Mouse (Mus musculus): ENCODE data around the gene Sars2. TPM values are rescaled to one million over a fixed set of nuclear protein-coding genes. Genes with fewer than 3 reads are reported as not detected.
A peak's percentile ranks its signal among the peaks of the same experiment; 100 is the strongest.

The Sars2 gene
- polyA plus RNA-seq, 1 experiment = 5.2 TPM

GRCm38 (mm10) chr7:28724613-28725012, 17.2 kb upstream of the Sars2 start:
- Histone ChIP-seq H3K4me1 (ENCODE audit: control insufficient read depth, insufficient read depth, low read length) (peaks cover 2% of the 10 kb centered on the region), H3K27ac (ENCODE audit: insufficient read depth, low read length) (no peak overlapping the region), H3K4me3 (ENCODE audit: insufficient read depth, low read length) (no peak overlapping the region)
- TF ChIP-seq CTCF (IDR thresholded peaks at IDR 0.05; ENCODE audit: borderline replicate concordance, insufficient read depth, low read length) = no peak
- no peak for TF ChIP-seq POLR2A (IDR thresholded peaks at IDR 0.05; ENCODE audit: low read depth, low read length)

- H3K4me1 ChIP-seq (ENCODE audit: control insufficient read depth, insufficient read depth, low read length) = no peaks in the 10 kb centered on the region; the same call in 1 of the 2 replicates
- no peak overlapping the region for H3K27ac ChIP-seq (ENCODE audit: insufficient read depth, low read length)
- TF ChIP-seq POLR2A (IDR thresholded peaks at IDR 0.05; ENCODE audit: low read depth, low read length) (no peak), CTCF (IDR thresholded peaks at IDR 0.05; ENCODE audit: borderline replicate concordance, insufficient read depth, low read length) (peak; percentile 80)
- H3K4me3 ChIP-seq (ENCODE audit: insufficient read depth, low read length) = no peak overlapping the region
Measured at GRCm38 (mm10) chr7:28726600-28726999, 15.2 kb upstream of the Sars2 start.

GRCm38 (mm10) chr7:28727649-28728340, 14.0 kb upstream of the Sars2 start:
- TF ChIP-seq POLR2A (IDR thresholded peaks at IDR 0.05; ENCODE audit: low read depth, low read length) (no peak), CTCF (IDR thresholded peaks at IDR 0.05; ENCODE audit: borderline replicate concordance, insufficient read depth, low read length) (peak; percentile 52; the same call in 1 of the 2 replicates)
- no peak overlapping the region for H3K27ac ChIP-seq (ENCODE audit: insufficient read depth, low read length)

GRCm38 (mm10) chr7:28732341-28733142, 9.2 kb upstream of the Sars2 start:
- no peak for TF ChIP-seq POLR2A (IDR thresholded peaks at IDR 0.05; ENCODE audit: low read depth, low read length)
- TF ChIP-seq CTCF (IDR thresholded peaks at IDR 0.05; ENCODE audit: borderline replicate concordance, insufficient read depth, low read length) = no peak
- Histone ChIP-seq H3K27ac (ENCODE audit: insufficient read depth, low read length) (no peak overlapping the region), H3K4me3 (ENCODE audit: insufficient read depth, low read length) (no peak overlapping the region), H3K4me1 (ENCODE audit: control insufficient read depth, insufficient read depth, low read length) (no peaks in the 10 kb centered on the region)

More at GRCm38 (mm10) chr7:28727649-28728340, 14.0 kb upstream of the Sars2 start:
- Histone ChIP-seq H3K4me3 (ENCODE audit: insufficient read depth, low read length) (no peak overlapping the region), H3K4me1 (ENCODE audit: control insufficient read depth, insufficient read depth, low read length) (no peaks in the 10 kb centered on the region; the same call in 1 of the 2 replicates)

GRCm38 (mm10) chr7:28733211-28733610, 8.6 kb upstream of the Sars2 start:
- Histone ChIP-seq H3K27ac (ENCODE audit: insufficient read depth, low read length) (no peak overlapping the region), H3K4me3 (ENCODE audit: insufficient read depth, low read length) (no peak overlapping the region), H3K4me1 (ENCODE audit: control insufficient read depth, insufficient read depth, low read length) (no peaks in the 10 kb centered on the region)
- TF ChIP-seq POLR2A (IDR thresholded peaks at IDR 0.05; ENCODE audit: low read depth, low read length) (no peak), CTCF (IDR thresholded peaks at IDR 0.05; ENCODE audit: borderline replicate concordance, insufficient read depth, low read length) (no peak)

GRCm38 (mm10) chr7:28735701-28736100, 6.1 kb upstream of the Sars2 start:
- Histone ChIP-seq H3K4me3 (ENCODE audit: insufficient read depth, low read length) (no peak overlapping the region), H3K27ac (ENCODE audit: insufficient read depth, low read length) (no peak overlapping the region), H3K4me1 (ENCODE audit: control insufficient read depth, insufficient read depth, low read length) (no peaks in the 10 kb centered on the region)
- TF ChIP-seq CTCF (IDR thresholded peaks at IDR 0.05; ENCODE audit: borderline replicate concordance, insufficient read depth, low read length) (no peak), POLR2A (IDR thresholded peaks at IDR 0.05; ENCODE audit: low read depth, low read length) (no peak)

- Histone ChIP-seq H3K27ac (ENCODE audit: insufficient read depth, low read length) (no peak overlapping the region), H3K4me3 (ENCODE audit: insufficient read depth, low read length) (no peak overlapping the region), H3K4me1 (ENCODE audit: control insufficient read depth, insufficient read depth, low read length) (no peaks in the 10 kb centered on the region)
- TF ChIP-seq POLR2A (IDR thresholded peaks at IDR 0.05; ENCODE audit: low read depth, low read length) = no peak
- no peak for TF ChIP-seq CTCF (IDR thresholded peaks at IDR 0.05; ENCODE audit: borderline replicate concordance, insufficient read depth, low read length)
Measured at GRCm38 (mm10) chr7:28739829-28740228, 2.0 kb upstream of the Sars2 start.

GRCm38 (mm10) chr7:28740949-28741348, 843 bp upstream of the Sars2 start:
- no peak for TF ChIP-seq CTCF (IDR thresholded peaks at IDR 0.05; ENCODE audit: borderline replicate concordance, insufficient read depth, low read length)
- TF ChIP-seq POLR2A (IDR thresholded peaks at IDR 0.05; ENCODE audit: low read depth, low read length) = no peak
- H3K4me3 ChIP-seq (ENCODE audit: insufficient read depth, low read length) = peak overlapping the region; percentile 78
- H3K4me1 ChIP-seq (ENCODE audit: control insufficient read depth, insufficient read depth, low read length) = no peaks in the 10 kb centered on the region
- peak overlapping the region; percentile 22; the same call in 1 of the 2 replicates for H3K27ac ChIP-seq (ENCODE audit: insufficient read depth, low read length)

- TF ChIP-seq POLR2A (IDR thresholded peaks at IDR 0.05; ENCODE audit: low read depth, low read length) = no peak
- TF ChIP-seq CTCF (IDR thresholded peaks at IDR 0.05; ENCODE audit: borderline replicate concordance, insufficient read depth, low read length) = no peak
- H3K4me3 ChIP-seq (ENCODE audit: insufficient read depth, low read length) = peak overlapping the region; percentile 78
Measured at GRCm38 (mm10) chr7:28741368-28741708, 454 bp upstream of the Sars2 start.

GRCm38 (mm10) chr7:28749935-28750334, 8.1 kb downstream of the Sars2 start:
- Histone ChIP-seq H3K27ac (ENCODE audit: insufficient read depth, low read length) (no peak overlapping the region), H3K4me1 (ENCODE audit: control insufficient read depth, insufficient read depth, low read length) (no peaks in the 10 kb centered on the region), H3K4me3 (ENCODE audit: insufficient read depth, low read length) (no peak overlapping the region)
- TF ChIP-seq POLR2A (IDR thresholded peaks at IDR 0.05; ENCODE audit: low read depth, low read length) (no peak), CTCF (IDR thresholded peaks at IDR 0.05; ENCODE audit: borderline replicate concordance, insufficient read depth, low read length) (no peak)

More at GRCm38 (mm10) chr7:28741368-28741708, 454 bp upstream of the Sars2 start:
- Histone ChIP-seq H3K27ac (ENCODE audit: insufficient read depth, low read length) (peak overlapping the region; percentile 22), H3K4me1 (ENCODE audit: control insufficient read depth, insufficient read depth, low read length) (no peaks in the 10 kb centered on the region)
